ENCODE assay signal across 8 mouse cellular contexts in the genomic region with DNA sequence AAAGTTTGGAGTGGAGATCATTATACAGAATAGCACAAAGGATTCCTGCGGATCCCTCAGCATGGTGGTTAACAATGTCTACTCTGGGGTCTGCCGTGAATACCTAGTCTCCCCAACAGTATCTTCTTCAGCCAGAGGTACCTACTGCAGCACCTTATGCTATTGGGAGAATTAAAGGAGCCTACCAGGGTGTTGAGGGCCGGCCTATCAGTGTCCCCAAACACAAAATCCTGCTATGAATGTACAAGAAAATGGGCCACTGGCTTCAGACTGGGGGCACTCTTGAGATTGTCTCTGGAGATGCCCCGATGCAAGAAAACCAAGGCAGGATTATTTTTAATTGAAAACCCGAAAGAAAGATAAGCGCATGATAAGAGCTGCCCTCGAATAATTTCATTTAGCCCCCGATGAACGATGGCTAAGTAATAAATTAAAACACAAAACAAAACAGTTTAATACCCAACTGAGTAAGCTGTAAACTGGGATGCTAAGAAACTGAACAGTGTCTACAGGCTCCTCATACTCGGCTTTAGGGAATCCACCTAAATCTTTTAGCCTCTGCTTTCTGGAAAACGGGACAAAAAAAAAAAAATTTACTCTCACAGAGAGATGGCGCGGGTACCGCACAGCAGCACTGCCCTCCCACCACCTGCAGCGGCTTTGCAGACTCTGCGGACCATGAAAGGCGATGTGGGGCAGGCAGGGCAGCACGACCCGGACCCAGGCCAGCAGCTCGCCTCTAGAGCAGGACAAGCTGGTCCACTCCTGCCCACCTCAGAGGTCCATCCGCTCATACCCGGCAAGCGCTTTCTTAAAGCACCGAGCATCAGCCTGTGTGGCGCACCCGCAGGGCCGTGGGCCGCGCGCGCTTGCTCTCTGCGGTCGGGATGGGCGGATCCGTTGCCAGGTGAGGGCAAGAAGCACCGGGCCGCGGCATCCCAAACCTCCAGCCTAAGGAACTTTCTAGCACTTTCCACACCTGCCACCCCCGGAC. TPM values are rescaled to one million over a fixed set of nuclear protein-coding genes. Genes with fewer than 3 reads are reported as not detected.
DNase-seq lines count a peak whose midpoint lies in the region; ATAC-seq lines count a peak whose summit lies in the region.

No protein-coding gene starts in this region.

- no peaks in the 10 kb centered on the region for H3K27me3 ChIP-seq in embryonic facial prominence, embryonic 14.5 days (replicated peaks; ENCODE audit: control insufficient read depth, insufficient read depth, low read length)
- no peaks in the 10 kb centered on the region for H3K27me3 ChIP-seq in heart, embryonic 11.5 days (ENCODE audit: control insufficient read depth, insufficient read depth, low read length)
- no peaks in the 10 kb centered on the region for H3K27me3 ChIP-seq in kidney, embryonic 16.5 days (ENCODE audit: insufficient read depth, low read length)
- H3K27me3 ChIP-seq in lung, embryonic 15.5 days: peaks cover 6% of the 10 kb centered on the region; the same call in 1 of the 2 replicates

- peaks cover 22% of the 10 kb centered on the region for H3K4me1 ChIP-seq in embryonic facial prominence, embryonic 14.5 days (ENCODE audit: control insufficient read depth, insufficient read depth, low read length)
- H3K4me1 ChIP-seq in heart, embryonic 11.5 days (ENCODE audit: control insufficient read depth, insufficient read depth, low read length): peaks cover 3% of the 10 kb centered on the region; the same call in 1 of the 2 replicates
- peaks cover 30% of the 10 kb centered on the region for H3K4me1 ChIP-seq in kidney, embryonic 16.5 days (ENCODE audit: insufficient read depth, low read length)
- peaks cover 17% of the 10 kb centered on the region for H3K4me1 ChIP-seq in lung, embryonic 15.5 days

- peak; percentile 56 for DNase-seq in adrenal gland, postnatal 25 days
- peak; percentile 35 for DNase-seq in embryonic facial prominence, embryonic 14.5 days (ENCODE audit: low spot score)
- DNase-seq in ovary, postnatal 10 days (ENCODE audit: low spot score): peak; percentile 13
- DNase-seq in thymus, postnatal 25 days: peak; percentile 58

- ATAC-seq in CD4-positive, CD25-positive, alpha-beta regulatory T cell, adult 4 months: peak; percentile 26
- ATAC-seq in embryonic facial prominence, embryonic 14.5 days (ENCODE audit: low read depth): peak; percentile 35
- ATAC-seq in heart, embryonic 11.5 days (replicated peaks; ENCODE audit: insufficient number of reproducible peaks, low FRiP score, low TSS enrichment): 0 out of 2 replicates have a peak, but pooled peaks have one; percentile 43
- peak; percentile 60 for ATAC-seq in kidney, embryonic 16.5 days (ENCODE audit: low FRiP score, low TSS enrichment)
- peak; percentile 49 for ATAC-seq in lung, embryonic 15.5 days (ENCODE audit: borderline replicate concordance, extremely low read depth, low FRiP score, low TSS enrichment)

- H3K27ac ChIP-seq in embryonic facial prominence, embryonic 14.5 days (replicated peaks; ENCODE audit: low read depth, low read length): peak overlapping the region; percentile 50
- peak overlapping the region; percentile 68 for H3K27ac ChIP-seq in heart, embryonic 11.5 days (ENCODE audit: low read depth, low read length)
- H3K27ac ChIP-seq in kidney, embryonic 16.5 days (ENCODE audit: low read length): no peak overlapping the region; the same call in 1 of the 2 replicates
- peak overlapping the region; percentile 51; the same call in 1 of the 2 replicates for H3K27ac ChIP-seq in lung, embryonic 15.5 days

- WGBS in embryonic facial prominence, embryonic 14.5 days: 6% methylated on average over 33 of the region's 39 CpGs
- 4% methylated on average over 39 of the region's 39 CpGs for WGBS in heart, embryonic 11.5 days (ENCODE audit: insufficient replicate concordance)
- WGBS in kidney, embryonic 16.5 days: 6% methylated on average over 39 of the region's 39 CpGs
- 6% methylated on average over 39 of the region's 39 CpGs for WGBS in lung, embryonic 15.5 days

- H3K36me3 ChIP-seq in embryonic facial prominence, embryonic 14.5 days (ENCODE audit: control insufficient read depth, insufficient read depth, low read length): no peaks in the 10 kb centered on the region
- H3K36me3 ChIP-seq in heart, embryonic 11.5 days (ENCODE audit: control insufficient read depth, insufficient read depth, low read length): no peaks in the 10 kb centered on the region
- no peaks in the 10 kb centered on the region for H3K36me3 ChIP-seq in kidney, embryonic 16.5 days (ENCODE audit: insufficient read depth, low read length)
- no peaks in the 10 kb centered on the region for H3K36me3 ChIP-seq in lung, embryonic 15.5 days

- no peaks in the 10 kb centered on the region for H3K9me3 ChIP-seq in embryonic facial prominence, embryonic 14.5 days (ENCODE audit: control insufficient read depth, low read length)
- H3K9me3 ChIP-seq in heart, embryonic 11.5 days (replicated peaks; ENCODE audit: control insufficient read depth, low read length): no peaks in the 10 kb centered on the region
- no peaks in the 10 kb centered on the region for H3K9me3 ChIP-seq in kidney, embryonic 16.5 days (ENCODE audit: low read length)
- H3K9me3 ChIP-seq in lung, embryonic 15.5 days: no peaks in the 10 kb centered on the region

- peak overlapping the region; percentile 75 for H3K4me2 ChIP-seq in embryonic facial prominence, embryonic 14.5 days (ENCODE audit: low read depth, low read length)
- peak overlapping the region; percentile 95 for H3K4me2 ChIP-seq in heart, embryonic 11.5 days
- peak overlapping the region; percentile 85 for H3K4me2 ChIP-seq in kidney, embryonic 16.5 days (replicated peaks; ENCODE audit: low read depth, low read length)
- H3K4me2 ChIP-seq in lung, embryonic 15.5 days: peak overlapping the region; percentile 93

- H3K9ac ChIP-seq in embryonic facial prominence, embryonic 14.5 days (ENCODE audit: low read depth, low read length): peak overlapping the region; percentile 83
- H3K9ac ChIP-seq in heart, embryonic 11.5 days (ENCODE audit: low read depth, low read length): peak overlapping the region; percentile 81
- peak overlapping the region; percentile 86 for H3K9ac ChIP-seq in kidney, embryonic 16.5 days (replicated peaks; ENCODE audit: low read length)
- H3K9ac ChIP-seq in lung, embryonic 15.5 days: peak overlapping the region; percentile 68

- H3K4me3 ChIP-seq in embryonic facial prominence, embryonic 14.5 days (ENCODE audit: low read depth, low read length): peak overlapping the region; percentile 72
- peak overlapping the region; percentile 78 for H3K4me3 ChIP-seq in heart, embryonic 11.5 days (ENCODE audit: low read depth, low read length)
- H3K4me3 ChIP-seq in kidney, embryonic 16.5 days (ENCODE audit: low read length): peak overlapping the region; percentile 89
- H3K4me3 ChIP-seq in lung, embryonic 15.5 days: peak overlapping the region; percentile 81

RNA-seq across cellular contexts. Expression of gene Cdr2, which starts 0.9 kb away (rescaled TPM):
- 1 to 10 TPM in 1 of 2 experiments, under 1 TPM in 1; 0.43 to 1.6 TPM for polyA plus RNA-seq in CD4-positive, CD25-positive, alpha-beta regulatory T cell, adult 4 months (2017; shearing (Covaris generic))
- 5.9 and 7.0 TPM in 2 replicates for total RNA-seq in adrenal gland, postnatal 25 days (2021)
- polyA plus RNA-seq in embryonic facial prominence, embryonic 14.5 days (2014; fragmentation: Nextera tagmentation; extraction: Ambion mirVana): 17.5 and 21.0 TPM in 2 replicates
- 14.8 and 15.6 TPM in 2 replicates for polyA plus RNA-seq in heart, embryonic 11.5 days (2014; fragmentation: Nextera tagmentation; extraction: Ambion mirVana)
- 10.4 and 11.1 TPM in 2 replicates for polyA plus RNA-seq in kidney, embryonic 16.5 days (2015; fragmentation: Nextera tagmentation; extraction: Ambion mirVana)
- 10.6 and 10.9 TPM in 2 replicates for polyA plus RNA-seq in lung, embryonic 15.5 days (2015; fragmentation: Nextera tagmentation; extraction: Ambion mirVana)

RNA-seq across cellular contexts. Expression of gene Mfsd13b, which starts 1.1 kb away (rescaled TPM):
- not detected for polyA plus RNA-seq in CD4-positive, CD25-positive, alpha-beta regulatory T cell, adult 4 months (2017; shearing (Covaris generic))
- 0.55 TPM in 1 of 2 replicates, not detected in the other for total RNA-seq in adrenal gland, postnatal 25 days (2021)
- polyA plus RNA-seq in embryonic facial prominence, embryonic 14.5 days (2014; fragmentation: Nextera tagmentation; extraction: Ambion mirVana): 0.55 TPM in 1 of 2 replicates, not detected in the other
- 0.19 and 0.59 TPM in 2 replicates for polyA plus RNA-seq in heart, embryonic 11.5 days (2014; fragmentation: Nextera tagmentation; extraction: Ambion mirVana)
- polyA plus RNA-seq in kidney, embryonic 16.5 days (2015; fragmentation: Nextera tagmentation; extraction: Ambion mirVana): 0.24 TPM in 1 of 2 replicates, not detected in the other
- 0.36 TPM in 1 of 2 replicates, not detected in the other for polyA plus RNA-seq in lung, embryonic 15.5 days (2015; fragmentation: Nextera tagmentation; extraction: Ambion mirVana)

RNA-seq across cellular contexts. Expression of gene Mettl9, which starts 53.0 kb away (rescaled TPM):
- polyA plus RNA-seq in CD4-positive, CD25-positive, alpha-beta regulatory T cell, adult 4 months (2017; shearing (Covaris generic)): 1 to 10 TPM; 3.6 to 4.6 TPM
- total RNA-seq in adrenal gland, postnatal 25 days (2021): 108 and 130 TPM in 2 replicates
- 142 and 151 TPM in 2 replicates for polyA plus RNA-seq in embryonic facial prominence, embryonic 14.5 days (2014; fragmentation: Nextera tagmentation; extraction: Ambion mirVana)
- 117 and 124 TPM in 2 replicates for polyA plus RNA-seq in heart, embryonic 11.5 days (2014; fragmentation: Nextera tagmentation; extraction: Ambion mirVana)
- polyA plus RNA-seq in kidney, embryonic 16.5 days (2015; fragmentation: Nextera tagmentation; extraction: Ambion mirVana): 155 and 163 TPM in 2 replicates
- polyA plus RNA-seq in lung, embryonic 15.5 days (2015; fragmentation: Nextera tagmentation; extraction: Ambion mirVana): 146 and 149 TPM in 2 replicates

Comparison
In these comparisons a context has a peak if more than half of its experiments do, and no peak if none do; other contexts are left out.
1. RNA of gene Mettl9, which starts 53.0 kb away (polyA plus RNA-seq): 155 to 163 TPM in kidney, embryonic 16.5 days, 146 to 149 TPM in lung, embryonic 15.5 days, 142 to 151 TPM in embryonic facial prominence, embryonic 14.5 days and 117 to 124 TPM in heart, embryonic 11.5 days; 3.6 to 4.6 TPM in CD4-positive, CD25-positive, alpha-beta regulatory T cell, adult 4 months; every median in the first group is over 10 times any median in the second.
2. Peak in every context shown above with its lines, with median percentiles within 50 percentile points of each other: ATAC-seq, DNase-seq, H3K4me2 ChIP-seq, H3K4me3 ChIP-seq and H3K9ac ChIP-seq.